Mouse (Mus musculus) embryonic facial prominence, embryonic 13.5 days (tissue): ENCODE measurements at regions not wholly inside any gene's neighbourhood (a gene's known extent, or its start where the extent isn't known, plus 50 kb on each side); places are given as distances from the start of the nearest gene placed in this dataset.

ENCODE experiments used
- ATAC-seq: fragments of 200-750 bp; cut with Nextera tagmentation; 2 replicates; pipeline ENCODE4 v1.8.0; 2017; ENCODE audit warnings: low read depth; ENCODE audit not compliant: insufficient number of reproducible peaks, insufficient read depth, low FRiP score, low TSS enrichment
- H3K27ac ChIP-seq: fragments of 300-500 bp; sonication (generic); 2 replicates; pipeline ENCODE4 v1.5.1; 2015; ENCODE audit warnings: moderate library complexity, mild to moderate bottlenecking, inconsistent platforms
- H3K27me3 ChIP-seq: fragments of 300-500 bp; sonication (generic); 2 replicates; pipeline ENCODE4 v1.6.1; 2015; ENCODE audit warnings: mild to moderate bottlenecking, inconsistent platforms
- H3K36me3 ChIP-seq: fragments of 300-500 bp; sonication (generic); 2 replicates; pipeline ENCODE4 v1.6.1; 2015; ENCODE audit warnings: mild to moderate bottlenecking, inconsistent platforms
- H3K4me1 ChIP-seq: fragments of 300-500 bp; sonication (generic); 2 replicates; pipeline ENCODE4 v1.6.1; 2015; ENCODE audit warnings: inconsistent platforms
- H3K4me2 ChIP-seq: fragments of 300-500 bp; sonication (generic); 2 replicates; pipeline ENCODE4 v1.6.1; 2015; ENCODE audit warnings: moderate library complexity, mild to moderate bottlenecking, inconsistent platforms
- H3K4me3 ChIP-seq: fragments of 300-500 bp; sonication (generic); 2 replicates; pipeline ENCODE4 v1.5.1; 2015; ENCODE audit warnings: mild to moderate bottlenecking, inconsistent platforms
- H3K9ac ChIP-seq: fragments of 300-500 bp; sonication (generic); 2 replicates; pipeline ENCODE4 v1.6.1; 2015; ENCODE audit warnings: mild to moderate bottlenecking, inconsistent platforms
- H3K9me3 ChIP-seq: fragments of 300-500 bp; sonication (generic); 2 replicates; pipeline ENCODE4 v1.6.1; 2016; ENCODE audit warnings: inconsistent platforms
- WGBS: fragments of 180-500 bp; shearing (Covaris S2); methylation state at CpG from one replicate; pipeline ENCODE4 v1.1.7; 2015; ENCODE audit warnings: mixed read lengths; 5-methylcytosine and 5-hydroxymethylcytosine counted together

- WGBS, result 70% methylated on average over 4 of the region's 4 CpGs
- peaks cover 27% of the 10 kb centered on the region for H3K4me1 ChIP-seq
- no peak overlapping the region for H3K4me3 ChIP-seq
- H3K27me3 ChIP-seq, result no peaks in the 10 kb centered on the region
- H3K27ac ChIP-seq, result no peak overlapping the region
- H3K9ac ChIP-seq, result no peak overlapping the region
- no peaks in the 10 kb centered on the region for H3K9me3 ChIP-seq
- ATAC-seq, result no peak
- no peaks in the 10 kb centered on the region for H3K36me3 ChIP-seq
- no peak overlapping the region for H3K4me2 ChIP-seq
Observed at GRCm38 (mm10) chr9:30769435-30769729, 152.9 kb downstream of the Adamts15 start.

- Histone ChIP-seq H3K4me2 (no peak overlapping the region), H3K27me3 (no peaks in the 10 kb centered on the region), H3K36me3 (no peaks in the 10 kb centered on the region), H3K27ac (no peak overlapping the region), H3K9ac (no peak overlapping the region), H3K9me3 (no peaks in the 10 kb centered on the region), H3K4me3 (no peak overlapping the region), H3K4me1 (peaks cover 27% of the 10 kb centered on the region)
- no peak for ATAC-seq
- 59% methylated on average over 7 of the region's 7 CpGs for WGBS
Observed at GRCm38 (mm10) chr9:30768665-30769434, 153.4 kb downstream of the Adamts15 start.

- H3K4me1 ChIP-seq, result peaks cover 23% of the 10 kb centered on the region
- H3K9ac ChIP-seq, result no peak overlapping the region
- no peak overlapping the region for H3K27ac ChIP-seq
- H3K9me3 ChIP-seq, result no peaks in the 10 kb centered on the region
- WGBS, result 96% methylated on average over 6 of the region's 6 CpGs
- ATAC-seq, result no peak
- no peak overlapping the region for H3K4me2 ChIP-seq
- no peaks in the 10 kb centered on the region for H3K27me3 ChIP-seq
- H3K4me3 ChIP-seq, result no peak overlapping the region
- no peaks in the 10 kb centered on the region for H3K36me3 ChIP-seq
Observed at GRCm38 (mm10) chr9:30766701-30767100, 155.6 kb downstream of the Adamts15 start.

GRCm38 (mm10) chr9:30766171-30766570 lies 156.1 kb downstream of the Adamts15 start:
- WGBS, result 70% methylated on average over 3 of the region's 3 CpGs
- no peaks in the 10 kb centered on the region for H3K36me3 ChIP-seq
- no peak overlapping the region for H3K4me3 ChIP-seq
- peaks cover 23% of the 10 kb centered on the region for H3K4me1 ChIP-seq
- ATAC-seq, result no peak
- H3K27me3 ChIP-seq, result no peaks in the 10 kb centered on the region
- no peak overlapping the region for H3K4me2 ChIP-seq
- no peak overlapping the region for H3K9ac ChIP-seq
- H3K9me3 ChIP-seq, result no peaks in the 10 kb centered on the region
- H3K27ac ChIP-seq, result no peak overlapping the region

GRCm38 (mm10) chr9:30765017-30765569 lies 157.2 kb downstream of the Adamts15 start:
- Histone ChIP-seq H3K36me3 (no peaks in the 10 kb centered on the region), H3K9me3 (no peaks in the 10 kb centered on the region), H3K4me2 (no peak overlapping the region), H3K27me3 (no peaks in the 10 kb centered on the region), H3K4me1 (peaks cover 15% of the 10 kb centered on the region), H3K9ac (no peak overlapping the region), H3K27ac (no peak overlapping the region), H3K4me3 (no peak overlapping the region)
- no peak for ATAC-seq
- WGBS, result 56% methylated on average over 7 of the region's 7 CpGs

- H3K4me1 ChIP-seq, result no peaks in the 10 kb centered on the region
- H3K36me3 ChIP-seq, result no peaks in the 10 kb centered on the region
- 49% methylated on average over 1 of the region's 1 CpGs for WGBS
- no peak overlapping the region for H3K4me3 ChIP-seq
- no peak for ATAC-seq
- H3K4me2 ChIP-seq, result no peak overlapping the region
- H3K27me3 ChIP-seq, result no peaks in the 10 kb centered on the region
- H3K9ac ChIP-seq, result no peak overlapping the region
- H3K9me3 ChIP-seq, result no peaks in the 10 kb centered on the region
- no peak overlapping the region for H3K27ac ChIP-seq
Observed at GRCm38 (mm10) chr9:30762913-30763312, 159.3 kb downstream of the Adamts15 start.

- Histone ChIP-seq H3K27me3 (no peaks in the 10 kb centered on the region), H3K4me2 (no peak overlapping the region), H3K4me1 (no peaks in the 10 kb centered on the region; the same call in 1 of the 2 replicates), H3K27ac (no peak overlapping the region), H3K9me3 (no peaks in the 10 kb centered on the region), H3K4me3 (no peak overlapping the region), H3K9ac (no peak overlapping the region), H3K36me3 (no peaks in the 10 kb centered on the region)
- no peak for ATAC-seq
- WGBS, result 92% methylated on average over 3 of the region's 3 CpGs
Observed at GRCm38 (mm10) chr9:30758121-30758520, 164.1 kb downstream of the Adamts15 start.

- H3K27me3 ChIP-seq, result no peaks in the 10 kb centered on the region
- H3K4me3 ChIP-seq, result no peak overlapping the region
- no peak overlapping the region for H3K4me2 ChIP-seq
- H3K36me3 ChIP-seq, result no peaks in the 10 kb centered on the region
- 90% methylated on average over 8 of the region's 8 CpGs for WGBS
- no peaks in the 10 kb centered on the region; the same call in 1 of the 2 replicates for H3K4me1 ChIP-seq
- H3K27ac ChIP-seq, result no peak overlapping the region
- H3K9me3 ChIP-seq, result no peaks in the 10 kb centered on the region
- H3K9ac ChIP-seq, result no peak overlapping the region
- ATAC-seq, result no peak
Observed at GRCm38 (mm10) chr9:30757406-30757805, 164.8 kb downstream of the Adamts15 start.

- H3K36me3 ChIP-seq, result no peaks in the 10 kb centered on the region
- 96% methylated on average over 4 of the region's 4 CpGs for WGBS
- no peak overlapping the region for H3K4me3 ChIP-seq
- no peaks in the 10 kb centered on the region for H3K9me3 ChIP-seq
- no peak for ATAC-seq
- no peaks in the 10 kb centered on the region; the same call in 1 of the 2 replicates for H3K4me1 ChIP-seq
- no peak overlapping the region for H3K9ac ChIP-seq
- no peak overlapping the region for H3K4me2 ChIP-seq
- H3K27ac ChIP-seq, result no peak overlapping the region
- no peaks in the 10 kb centered on the region for H3K27me3 ChIP-seq
Observed at GRCm38 (mm10) chr9:30756796-30757195, 165.5 kb downstream of the Adamts15 start.

- H3K36me3 ChIP-seq, result no peaks in the 10 kb centered on the region
- H3K9me3 ChIP-seq, result no peaks in the 10 kb centered on the region
- no peak overlapping the region for H3K27ac ChIP-seq
- no peaks in the 10 kb centered on the region for H3K27me3 ChIP-seq
- H3K9ac ChIP-seq, result no peak overlapping the region
- no peak overlapping the region for H3K4me2 ChIP-seq
- H3K4me3 ChIP-seq, result no peak overlapping the region
- 82% methylated on average over 1 of the region's 1 CpGs for WGBS
- no peak for ATAC-seq
- no peaks in the 10 kb centered on the region; the same call in 1 of the 2 replicates for H3K4me1 ChIP-seq
Observed at GRCm38 (mm10) chr9:30755586-30755985, 166.7 kb downstream of the Adamts15 start.

GRCm38 (mm10) chr9:30754826-30755225 lies 167.4 kb downstream of the Adamts15 start:
- ATAC-seq, result no peak
- no peak overlapping the region for H3K4me3 ChIP-seq
- H3K27ac ChIP-seq, result no peak overlapping the region
- no peaks in the 10 kb centered on the region for H3K9me3 ChIP-seq
- 87% methylated on average over 5 of the region's 5 CpGs for WGBS
- no peak overlapping the region for H3K4me2 ChIP-seq
- H3K9ac ChIP-seq, result no peak overlapping the region
- H3K36me3 ChIP-seq, result no peaks in the 10 kb centered on the region
- H3K4me1 ChIP-seq, result no peaks in the 10 kb centered on the region; the same call in 1 of the 2 replicates
- H3K27me3 ChIP-seq, result no peaks in the 10 kb centered on the region

GRCm38 (mm10) chr9:30743471-30743870 lies 178.8 kb downstream of the Adamts15 start:
- Histone ChIP-seq H3K36me3 (no peaks in the 10 kb centered on the region), H3K4me1 (peaks cover 46% of the 10 kb centered on the region), H3K27me3 (no peaks in the 10 kb centered on the region), H3K9ac (no peak overlapping the region), H3K27ac (peak overlapping the region; percentile 39; the same call in 1 of the 2 replicates), H3K4me3 (no peak overlapping the region), H3K9me3 (no peaks in the 10 kb centered on the region), H3K4me2 (peak overlapping the region; percentile 12; the same call in 1 of the 2 replicates)
- 9% methylated on average over 9 of the region's 9 CpGs for WGBS
- ATAC-seq, result no peak
